Mouse (Mus musculus): ENCODE measurements around the gene Zfp36l2. TPM values are rescaled to one million over a fixed set of nuclear protein-coding genes. Genes with fewer than 3 reads are reported as not detected.
"Not testable (repeated sequence)": the region's sequence is repeated elsewhere in the genome, so short reads cannot be mapped to it uniquely, and the experiment has no call there.

Zfp36l2 gene
- total RNA-seq (2021): 10 to 100 TPM; 17.0 to 21.3 TPM
- long read RNA-seq, experiment 1, transcript Zfp36l2-201 (2 exons, 3,530 nt): major isoform, 7 of 13 reads
- long read RNA-seq, experiment 1, partial matches to known transcripts: 6 of 13 reads
- long read RNA-seq, experiment 1, other reads (novel, unspliced or antisense): 0 of 13 reads
- long read RNA-seq, experiment 2, transcript Zfp36l2-201 (2 exons, 3,530 nt): major isoform, 12 of 13 reads
- long read RNA-seq, experiment 2, partial matches to known transcripts: 0 of 13 reads
- long read RNA-seq, experiment 2, other reads (novel, unspliced or antisense): 1 of 13 reads

DNA sequence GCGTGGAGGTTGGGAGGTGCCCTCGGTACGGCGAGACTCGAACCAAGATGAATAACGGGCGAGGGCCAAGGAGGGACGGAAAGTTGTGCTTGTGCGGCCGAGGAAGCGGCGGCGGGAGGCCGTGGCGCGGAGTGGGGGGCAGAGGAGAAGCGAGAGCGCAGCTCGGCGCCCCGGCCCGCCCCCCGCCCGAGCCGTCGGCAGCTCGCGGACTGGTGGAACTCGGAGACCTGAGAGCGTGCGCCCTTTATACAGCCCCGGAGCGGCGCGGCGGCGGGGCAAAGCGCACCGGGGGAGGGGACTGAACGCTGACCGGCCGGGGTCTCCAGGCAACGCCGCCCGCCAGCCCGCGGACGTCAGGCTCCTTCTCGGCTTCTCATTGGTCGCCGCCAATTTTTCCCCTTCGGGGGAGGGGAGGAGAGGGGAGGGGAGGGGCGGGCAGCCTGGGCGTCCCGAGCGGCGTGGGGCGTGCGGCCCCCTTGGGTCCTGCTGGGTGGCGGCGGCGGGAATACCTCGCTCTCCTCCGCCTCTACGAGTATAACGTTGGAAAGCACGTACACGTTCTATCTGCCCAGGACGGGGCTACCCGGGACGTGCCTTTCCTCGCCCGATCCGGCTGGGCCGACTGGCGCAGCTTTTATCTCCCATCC, at the start of gene Zfp36l2:
Gene Zfp36l2 (minus strand): TSS at position 221 of the 647 bp plus-strand sequence.
- peak; percentile 97 for DNase-seq
- intact Hi-C loops (cut with DNase I; ENCODE audit: low total_unique reads): no loop called here

DNA sequence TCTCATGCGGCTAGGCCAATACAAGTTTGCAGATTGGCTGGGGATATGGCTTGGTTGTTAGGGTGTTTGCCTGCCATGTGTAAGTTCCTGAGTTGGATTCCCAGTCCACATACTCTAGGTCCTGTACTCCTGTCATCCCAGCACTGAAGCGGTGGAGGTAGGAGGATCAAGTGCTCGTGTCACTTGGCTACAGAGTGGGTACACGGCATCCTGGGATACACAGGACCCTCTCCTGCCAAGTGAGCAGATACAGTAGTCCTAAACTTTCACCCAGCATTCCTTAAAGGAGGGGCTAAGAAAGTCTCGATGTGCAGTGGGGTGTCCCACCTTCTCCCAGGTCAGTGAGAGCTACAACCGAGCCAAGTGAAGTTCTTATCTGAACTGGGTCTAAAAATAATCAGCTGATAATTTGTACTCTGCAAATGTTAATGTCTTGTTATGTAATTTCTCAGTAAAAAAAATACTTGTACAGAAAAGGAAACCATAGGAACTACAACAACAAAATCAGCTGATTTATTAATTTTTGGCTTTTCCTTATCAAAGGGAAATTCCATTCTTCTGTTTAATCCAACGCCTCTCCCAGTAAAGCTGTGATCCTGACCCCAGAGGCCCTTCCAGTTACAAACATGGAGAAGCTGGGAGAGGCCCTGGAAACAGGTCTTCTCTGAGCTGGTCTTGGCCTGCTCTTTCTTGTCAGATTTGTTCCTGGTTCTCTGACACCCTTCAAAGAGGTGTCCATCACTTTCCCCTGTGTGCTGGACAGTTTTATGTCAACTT, 49.2 kb upstream of the Zfp36l2 start:
- intact Hi-C loops (cut with DNase I; ENCODE audit: low total_unique reads): no loop called here
- DNase-seq: no peak

DNA sequence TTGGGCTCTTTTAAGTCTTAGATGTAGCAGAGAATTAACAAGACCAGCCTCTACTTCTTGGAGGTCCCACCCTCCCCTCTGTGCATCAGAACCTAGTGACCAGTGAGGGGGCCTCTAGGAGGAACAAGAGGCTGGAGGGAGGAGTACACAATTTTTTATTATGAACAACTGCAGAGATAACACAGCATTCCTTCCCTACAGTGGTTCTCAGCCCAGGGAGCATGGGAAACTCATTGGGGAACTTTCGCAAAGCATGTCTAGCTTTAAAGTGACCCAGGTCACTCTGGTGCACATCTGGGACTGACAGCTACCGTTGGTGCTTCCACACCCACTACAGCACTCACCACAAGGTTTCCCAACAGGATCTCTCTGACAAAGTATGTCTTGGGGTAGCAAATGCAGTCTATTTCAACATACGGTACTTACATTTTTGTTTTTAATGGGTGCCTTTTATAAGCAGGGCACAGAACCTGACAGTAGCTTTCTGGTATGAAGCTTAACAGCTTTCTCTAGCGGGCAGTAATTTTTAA, 47.7 kb upstream of the Zfp36l2 start:
- intact Hi-C loops (cut with DNase I; ENCODE audit: low total_unique reads): no loop called here

DNA sequence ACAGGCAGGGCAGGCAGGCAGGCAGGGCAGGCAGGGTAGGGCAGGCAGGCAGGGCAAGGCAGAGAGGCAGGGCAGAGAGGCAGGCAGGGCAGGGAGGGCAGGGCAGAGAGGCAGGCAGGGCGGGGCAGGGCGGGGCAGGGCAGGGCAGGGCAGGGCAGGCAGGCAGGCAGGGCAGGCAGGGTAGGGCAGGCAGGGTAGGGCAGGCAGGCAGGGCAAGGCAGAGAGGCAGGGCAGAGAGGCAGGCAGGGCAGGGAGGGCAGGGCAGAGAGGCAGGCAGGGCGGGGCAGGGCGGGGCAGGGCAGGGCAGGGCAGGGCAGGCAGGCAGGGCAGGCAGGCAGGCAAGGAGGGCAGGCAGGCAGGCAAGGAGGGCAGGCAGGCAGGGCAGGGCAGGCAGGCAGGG, 47.0 kb upstream of the Zfp36l2 start:
- DNase-seq; intact Hi-C loops (cut with DNase I; ENCODE audit: low total_unique reads): not testable (repeated sequence)

More for the DNA sequence above, 47.7 kb upstream of the Zfp36l2 start:
- DNase-seq: no peak

DNA sequence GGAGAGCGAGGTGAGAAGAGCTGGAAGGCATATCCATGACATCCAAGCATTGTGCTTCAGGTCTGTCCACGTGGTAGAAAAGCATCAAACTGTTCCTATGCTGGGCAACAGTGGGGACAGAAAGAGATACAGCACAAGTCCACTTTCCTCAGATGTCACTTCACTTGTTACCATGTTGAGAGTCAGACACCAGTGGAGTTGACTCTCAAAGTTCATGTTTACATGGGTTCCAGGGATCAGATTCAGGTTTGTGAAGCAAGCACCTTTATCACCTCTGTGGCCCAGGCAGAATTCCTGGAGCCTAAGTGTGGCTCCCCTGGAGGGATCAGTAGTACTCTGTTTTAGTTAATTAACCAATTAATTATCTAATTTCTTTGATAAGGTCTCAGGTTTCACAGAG, 46.0 kb upstream of the Zfp36l2 start:
- intact Hi-C loops (cut with DNase I; ENCODE audit: low total_unique reads): no loop called here
- DNase-seq: no peak

DNA sequence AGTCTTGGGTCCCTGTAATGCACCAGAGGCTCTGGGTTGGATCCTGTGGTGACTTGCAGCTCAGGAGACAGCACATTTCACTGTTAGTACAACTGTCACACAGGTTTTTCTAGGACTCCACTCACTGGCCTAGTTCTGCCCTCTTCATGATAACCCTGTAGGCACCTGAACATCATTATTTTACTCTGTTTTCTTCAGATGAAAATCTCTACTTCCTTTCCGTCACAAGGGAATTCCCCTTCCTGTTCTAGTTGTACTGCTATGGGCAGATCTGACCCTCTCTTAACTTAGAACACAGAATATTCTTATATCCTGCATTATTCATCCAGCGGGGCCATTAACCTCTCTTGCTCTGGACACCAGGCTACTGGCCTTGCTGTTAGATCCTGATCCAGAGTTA, 43.6 kb upstream of the Zfp36l2 start:
- no peak for DNase-seq
- intact Hi-C loops (cut with DNase I; ENCODE audit: low total_unique reads): no loop called here

DNA sequence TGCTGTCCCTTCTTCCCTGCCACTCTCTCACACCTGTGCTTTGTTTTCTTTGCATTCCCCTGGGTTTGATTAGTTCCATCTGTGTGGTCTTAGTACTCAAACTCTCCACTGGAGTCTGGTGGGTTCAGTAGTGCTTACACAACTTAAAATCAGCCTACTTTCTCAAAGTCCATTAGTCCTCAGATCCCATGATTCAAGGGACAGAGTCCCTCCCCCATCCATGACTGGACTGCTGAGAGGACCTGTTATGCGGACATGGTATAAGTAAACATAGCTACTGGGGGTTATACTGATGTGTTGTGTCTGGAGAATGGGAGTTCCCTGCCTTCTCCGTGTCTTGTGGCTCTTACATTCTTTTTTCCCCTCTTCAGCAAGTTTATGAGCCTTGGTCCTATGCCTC, 40.5 kb upstream of the Zfp36l2 start:
- intact Hi-C loops (cut with DNase I; ENCODE audit: low total_unique reads): no loop called here
- DNase-seq: no peak

DNA sequence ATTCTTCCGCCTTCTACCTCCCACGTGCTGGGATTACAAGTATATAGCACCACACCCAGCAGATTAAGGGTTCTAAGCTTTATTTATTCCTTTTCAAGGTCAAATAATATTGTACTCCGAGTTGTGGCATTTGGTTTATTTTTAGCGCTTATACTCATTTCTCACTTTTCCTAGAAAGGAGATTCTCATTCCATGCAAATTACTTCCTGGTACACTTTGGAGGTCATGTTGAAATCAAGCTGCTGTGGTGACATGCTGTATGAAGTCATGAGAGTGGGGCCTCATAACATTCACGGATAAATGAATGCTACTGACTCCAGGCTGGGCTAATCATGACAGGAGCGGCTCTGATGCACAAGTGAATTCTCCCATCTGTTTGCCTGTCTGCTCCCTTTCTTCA, 38.9 kb upstream of the Zfp36l2 start:
- no peak for DNase-seq
- intact Hi-C loops (cut with DNase I; ENCODE audit: low total_unique reads): no loop called here

DNA sequence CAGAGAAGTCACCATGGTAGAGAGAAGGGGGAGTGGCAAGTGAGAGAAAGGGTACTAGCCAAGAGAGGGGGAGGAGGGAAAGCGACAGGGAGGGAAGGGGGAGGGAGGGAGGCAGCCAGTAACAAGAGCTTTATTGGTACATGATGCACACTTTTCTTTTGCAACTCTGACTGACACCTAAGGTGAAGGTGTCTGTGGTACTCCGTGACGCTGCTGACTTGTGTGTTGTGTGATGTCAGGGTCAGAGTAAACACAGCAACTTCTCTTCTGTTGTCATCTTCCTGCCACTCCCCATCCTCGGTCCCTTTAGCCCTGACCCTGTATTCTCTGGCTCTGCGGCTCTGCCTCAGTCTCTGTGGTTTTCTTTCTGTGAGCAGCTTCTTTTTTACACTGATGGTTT, 38.5 kb upstream of the Zfp36l2 start:
- intact Hi-C loops (cut with DNase I; ENCODE audit: low total_unique reads): no loop called here
- no peak for DNase-seq

DNA sequence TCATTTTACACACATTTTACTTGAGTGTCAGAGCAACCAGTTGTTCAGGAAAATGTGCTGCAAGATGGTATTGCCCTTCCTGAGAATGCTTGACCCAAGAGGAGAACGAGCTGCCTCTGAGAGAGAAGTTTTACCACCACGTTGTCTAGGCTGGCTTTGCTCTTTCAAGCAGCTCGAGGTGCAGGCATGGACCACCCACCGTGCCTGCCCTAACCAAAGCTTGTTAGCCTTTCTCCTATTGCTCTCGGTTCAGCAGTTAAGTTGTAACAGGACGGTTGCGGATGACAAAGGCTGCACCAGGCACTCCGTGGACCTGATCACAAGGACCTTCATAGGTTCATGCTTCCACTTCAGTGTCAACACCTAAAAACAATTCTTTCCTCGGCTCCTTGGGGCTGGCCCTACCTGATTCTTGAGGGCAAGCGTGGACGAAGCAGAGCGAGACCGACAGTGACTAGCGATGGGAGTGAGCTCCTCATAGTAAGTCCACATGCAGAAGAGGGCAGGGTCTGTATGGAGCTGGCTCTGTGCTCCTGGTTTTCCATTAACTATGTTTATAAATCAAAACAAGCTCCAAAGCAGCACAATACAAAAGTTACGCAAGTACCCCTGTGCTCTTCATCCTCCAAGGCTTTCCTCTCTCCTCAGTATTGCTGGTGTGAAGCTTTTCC, 36.6 kb upstream of the Zfp36l2 start:
- DNase-seq: no peak
- intact Hi-C loops (cut with DNase I; ENCODE audit: low total_unique reads): no loop called here

DNA sequence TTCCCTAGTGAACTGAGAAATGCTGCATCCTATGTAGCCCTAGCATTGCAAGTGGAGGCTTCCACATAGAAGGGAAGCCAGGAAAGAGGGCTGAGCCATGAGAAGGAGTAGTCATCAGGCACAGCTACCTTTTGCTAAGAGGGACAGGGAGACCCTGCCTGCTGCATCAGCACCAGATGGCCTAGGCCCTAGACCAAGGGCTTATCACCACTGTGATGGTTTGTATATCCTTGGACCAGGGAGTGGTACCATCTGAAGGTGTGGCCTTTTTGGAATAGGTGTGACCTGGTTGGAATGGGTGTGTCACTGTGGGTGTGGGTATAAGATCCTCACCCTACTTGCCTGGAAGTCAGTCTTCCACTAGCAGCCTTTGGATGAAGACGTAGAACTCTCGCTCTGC, 31.1 kb upstream of the Zfp36l2 start:
- DNase-seq; intact Hi-C loops (cut with DNase I; ENCODE audit: low total_unique reads): not testable (repeated sequence)

DNA sequence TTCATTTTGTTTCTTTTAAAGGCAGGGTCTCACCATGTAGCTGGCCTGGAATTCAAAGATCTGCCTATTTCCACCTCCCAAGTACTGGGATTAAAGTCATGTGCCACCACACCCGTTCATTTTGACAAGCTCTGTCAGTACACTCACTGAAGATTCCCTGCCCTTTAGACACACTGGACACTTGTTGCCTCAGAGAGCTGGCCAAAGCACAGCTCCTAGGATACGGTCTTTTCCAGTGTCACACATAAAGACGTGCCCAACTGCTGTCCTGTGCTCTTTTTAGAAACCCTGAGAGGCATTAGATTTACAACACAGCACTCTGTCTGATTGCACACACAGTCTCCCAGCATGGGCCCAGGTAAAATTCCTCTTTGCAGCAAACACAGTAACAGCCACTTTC, 29.9 kb upstream of the Zfp36l2 start:
- intact Hi-C loops (cut with DNase I; ENCODE audit: low total_unique reads): no loop called here
- DNase-seq: no peak

DNA sequence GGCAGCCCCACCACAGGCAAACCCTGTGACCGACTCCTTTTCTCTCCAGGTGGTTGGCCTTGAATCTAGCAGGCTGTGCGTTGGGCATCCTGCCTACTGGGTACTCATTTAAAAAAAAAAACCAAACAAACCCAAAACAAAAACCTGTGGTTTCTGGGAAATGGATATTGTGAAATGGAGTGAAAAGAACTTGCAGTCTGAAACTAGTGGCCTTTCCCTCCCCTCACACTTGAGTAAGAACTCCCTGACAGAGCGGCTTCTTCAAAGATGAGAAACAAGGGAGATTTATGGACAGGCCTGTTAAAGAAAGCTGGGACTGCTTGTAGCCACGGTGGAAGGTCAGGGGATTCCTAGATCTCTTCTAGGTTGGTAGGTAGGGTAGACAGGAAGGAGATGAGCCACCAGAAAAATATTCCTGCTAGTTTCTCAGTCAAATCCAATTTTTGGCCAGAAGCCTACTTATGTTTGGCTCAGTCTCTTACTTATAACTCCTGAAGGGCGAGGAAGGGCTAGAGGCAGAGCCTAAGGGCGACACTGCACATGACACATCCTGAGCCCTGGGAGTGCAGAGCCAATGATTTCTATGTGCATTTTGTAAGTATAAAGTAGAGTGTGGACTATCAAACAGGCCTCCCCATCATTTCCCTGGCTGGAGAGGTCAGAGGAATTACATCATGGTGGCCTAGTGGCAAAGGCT, 27.7 kb upstream of the Zfp36l2 start:
- intact Hi-C loops (cut with DNase I; ENCODE audit: low total_unique reads): no loop called here
- DNase-seq: no peak

DNA sequence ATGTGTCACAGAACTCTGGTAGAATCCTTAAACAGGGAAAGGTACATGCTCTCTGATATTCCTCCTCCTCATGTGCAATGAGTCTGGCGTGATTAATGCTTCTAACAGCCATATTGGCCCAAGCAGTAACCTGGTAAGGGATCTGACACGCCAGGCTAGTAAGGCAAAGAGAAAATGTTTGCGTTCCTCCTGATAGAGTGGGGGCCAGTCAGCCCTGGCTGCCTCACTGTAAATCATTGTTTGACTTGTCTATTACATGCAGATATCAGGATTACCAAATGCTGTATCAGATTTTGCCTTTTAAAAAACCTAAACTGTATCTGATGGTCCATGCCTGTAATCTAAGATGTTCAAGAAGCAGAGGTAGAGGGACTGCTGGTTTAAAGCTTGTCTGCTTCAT, 25.7 kb upstream of the Zfp36l2 start:
- intact Hi-C loops (cut with DNase I; ENCODE audit: low total_unique reads): no loop called here
- no peak for DNase-seq

DNA sequence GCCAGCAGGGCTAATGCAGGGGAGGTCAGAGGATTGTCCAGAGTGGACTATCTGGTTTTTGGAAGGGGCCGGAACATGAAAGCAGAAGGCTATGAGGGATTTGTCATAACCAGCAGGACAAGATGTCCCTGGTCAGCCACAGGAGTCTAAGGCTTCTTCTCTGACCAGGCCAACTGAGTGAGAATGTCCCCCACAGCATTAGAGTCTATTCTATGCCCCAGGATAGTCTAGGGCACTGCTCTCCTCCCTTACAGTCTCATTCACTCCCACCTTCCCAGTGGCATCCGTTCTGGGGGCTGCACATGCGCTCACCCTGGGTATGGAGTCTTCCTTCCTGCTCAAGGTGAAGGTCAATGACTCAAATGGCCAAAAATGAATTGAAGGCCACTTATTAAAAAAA, 19.9 kb upstream of the Zfp36l2 start:
- intact Hi-C loops (cut with DNase I; ENCODE audit: low total_unique reads): no loop called here

DNA sequence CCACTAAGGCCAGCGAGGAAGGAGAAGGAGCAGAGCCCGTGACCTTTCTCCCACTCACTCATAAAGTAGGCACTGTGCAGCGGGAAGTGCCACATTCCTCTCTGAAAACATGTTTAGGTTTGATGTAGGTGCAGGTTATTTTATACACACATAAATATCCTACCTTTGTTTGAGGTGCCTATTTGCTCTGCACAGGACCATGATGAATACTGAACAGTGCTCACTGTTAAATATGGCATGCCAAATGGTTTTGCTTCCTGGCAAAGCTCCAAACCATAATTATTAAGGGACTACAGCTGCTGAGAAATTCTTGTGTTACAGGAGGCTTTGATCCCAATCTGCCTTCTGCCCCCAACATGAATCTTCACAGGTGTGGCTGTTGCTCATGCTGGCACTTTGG, 18.5 kb upstream of the Zfp36l2 start:
- no peak for DNase-seq
- intact Hi-C loops (cut with DNase I; ENCODE audit: low total_unique reads): no loop called here

More for the DNA sequence above, 19.9 kb upstream of the Zfp36l2 start:
- DNase-seq: no peak

DNA sequence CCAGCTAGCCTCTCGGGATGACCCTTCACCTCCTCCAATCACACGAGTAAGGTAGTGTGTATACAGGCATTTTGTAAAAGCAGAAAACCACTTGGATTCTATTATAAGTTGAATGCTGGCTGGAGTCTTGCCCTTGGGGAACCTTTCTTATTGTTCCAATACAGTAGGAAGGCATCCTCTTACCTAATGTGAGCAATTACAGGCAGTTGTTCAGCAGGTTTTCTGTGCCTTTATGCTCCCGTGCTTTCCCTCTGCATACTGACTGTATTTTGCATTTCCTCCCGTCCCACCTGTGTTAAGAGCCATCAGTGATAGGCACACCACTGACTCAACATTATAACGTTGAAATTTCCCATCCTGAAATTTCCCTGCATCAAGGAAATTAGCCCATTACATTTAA, 17.2 kb upstream of the Zfp36l2 start:
- intact Hi-C loops (cut with DNase I; ENCODE audit: low total_unique reads): no loop called here
- no peak for DNase-seq

DNA sequence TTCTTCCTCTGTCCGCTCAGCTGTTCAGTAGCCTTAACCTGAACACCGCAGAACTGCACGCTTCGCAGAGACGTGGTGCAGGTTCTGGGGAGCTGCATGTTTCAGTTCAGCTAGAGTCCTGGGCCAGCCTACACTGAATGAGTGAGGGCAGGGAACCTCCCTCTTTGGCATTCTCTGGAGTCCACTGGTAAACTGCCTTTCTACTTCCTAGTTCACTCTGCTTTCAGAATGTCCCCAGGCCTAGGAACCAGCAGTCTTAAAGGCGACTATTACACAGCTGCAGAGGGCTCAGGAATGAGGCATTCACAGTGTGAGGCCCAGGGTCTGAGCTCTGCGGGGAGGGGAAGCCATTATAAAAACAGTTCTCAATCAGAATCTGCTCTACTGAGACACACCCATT, 15.6 kb upstream of the Zfp36l2 start:
- intact Hi-C loops (cut with DNase I; ENCODE audit: low total_unique reads): no loop called here
- no peak for DNase-seq

DNA sequence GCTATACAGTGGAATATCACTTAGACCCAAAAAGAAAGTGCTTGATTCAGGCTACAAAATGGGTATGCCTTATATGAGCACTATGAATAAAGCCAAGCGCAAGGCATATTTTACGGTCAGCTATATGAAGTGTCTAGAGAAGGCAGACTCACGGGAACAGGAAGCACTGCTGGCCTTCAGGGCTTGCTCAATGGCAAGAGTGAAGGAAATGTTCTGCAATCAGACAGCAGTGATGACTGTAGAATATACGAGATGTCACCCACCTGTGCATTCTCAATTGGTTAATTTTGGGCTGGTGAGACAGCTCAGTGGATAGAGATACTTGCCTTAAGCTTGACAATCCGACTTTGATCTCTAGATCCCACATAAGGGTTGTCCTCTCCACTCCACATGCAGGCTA, 13.4 kb upstream of the Zfp36l2 start:
- intact Hi-C loops (cut with DNase I; ENCODE audit: low total_unique reads): no loop called here
- no peak for DNase-seq
